Mouse (Mus musculus) midbrain, embryonic 12.5 days (tissue): Measurements from ENCODE around the gene Tcte2. TPM values are rescaled to one million over a fixed set of nuclear protein-coding genes. Genes with fewer than 3 reads are reported as not detected.

ENCODE experiments used
- ATAC-seq: fragments of 200-750 bp; cut with Nextera tagmentation; 2 replicates; pipeline ENCODE4 v1.8.0; 2017; ENCODE audit warnings: low read depth, moderate TSS enrichment, moderate library complexity; ENCODE audit not compliant: low FRiP score
- H3K27ac ChIP-seq: fragments of 300-500 bp; sonication (generic); replicated peaks from 2 replicates; pipeline ENCODE4 v1.5.1; 2016; ENCODE audit warnings: mild to moderate bottlenecking
- H3K27me3 ChIP-seq: fragments of 300-500 bp; sonication (generic); 2 replicates; pipeline ENCODE4 v1.6.1; 2016; ENCODE audit warnings: mild to moderate bottlenecking
- H3K36me3 ChIP-seq: fragments of 300-500 bp; sonication (generic); 2 replicates; pipeline ENCODE4 v1.6.1; 2016
- H3K4me1 ChIP-seq: fragments of 300-500 bp; sonication (generic); 2 replicates; pipeline ENCODE4 v1.6.1; 2016
- H3K4me2 ChIP-seq: fragments of 300-500 bp; sonication (generic); replicated peaks from 2 replicates; pipeline ENCODE4 v1.6.1; 2016; ENCODE audit warnings: mild to moderate bottlenecking, moderate library complexity
- H3K4me3 ChIP-seq: fragments of 300-500 bp; sonication (generic); 2 replicates; pipeline ENCODE4 v1.5.1; 2016; ENCODE audit warnings: mild to moderate bottlenecking
- H3K9ac ChIP-seq: fragments of 300-500 bp; sonication (generic); replicated peaks from 2 replicates; pipeline ENCODE4 v1.6.1; 2016; ENCODE audit warnings: mild to moderate bottlenecking, moderate library complexity
- H3K9me3 ChIP-seq: fragments of 300-500 bp; sonication (generic); 2 replicates; pipeline ENCODE4 v1.6.1; 2016; ENCODE audit warnings: mild to moderate bottlenecking
- WGBS: fragments of 180-500 bp; shearing (Covaris S2); methylation state at CpG from one replicate; pipeline ENCODE4 v1.1.7; 2016; 5-methylcytosine and 5-hydroxymethylcytosine counted together
- polyA plus RNA-seq: library from polyadenylated mRNA; unstranded; fragments of >200 nt; fragmentation: Nextera tagmentation; extraction: Ambion mirVana; gene quantifications from 2 replicates; pipeline ENCODE4 v1.2.1, GENCODE M21; 2016

The Tcte2 gene
- polyA plus RNA-seq, 1 experiment from 2014 or later = 16.6 TPM

GRCm38 (mm10) chr17:13763819-13764218 lies 2.2 kb upstream of the Tcte2 start:
- 87% methylated on average over 1 of the region's 1 CpGs for WGBS
- no peaks in the 10 kb centered on the region for H3K36me3 ChIP-seq
- no peak overlapping the region for H3K4me2 ChIP-seq
- no peak for ATAC-seq
- H3K4me3 ChIP-seq = no peak overlapping the region
- no peak overlapping the region for H3K27ac ChIP-seq
- H3K9me3 ChIP-seq = peaks cover under 1% of the 10 kb centered on the region; the same call in 1 of the 2 replicates
- H3K9ac ChIP-seq = no peak overlapping the region
- no peaks in the 10 kb centered on the region for H3K27me3 ChIP-seq
- H3K4me1 ChIP-seq = peaks cover 18% of the 10 kb centered on the region

GRCm38 (mm10) chr17:13760675-13761178 lies 898 bp downstream of the Tcte2 start:
- H3K27ac ChIP-seq = peak overlapping the region; percentile 98
- H3K4me3 ChIP-seq = peak overlapping the region; percentile 97
- no peaks in the 10 kb centered on the region for H3K27me3 ChIP-seq
- peak; percentile 59 for ATAC-seq
- peak overlapping the region; percentile 97 for H3K9ac ChIP-seq
- WGBS = 0% methylated on average over 42 of the region's 72 CpGs
- peaks cover 27% of the 10 kb centered on the region for H3K4me1 ChIP-seq
- H3K4me2 ChIP-seq = peak overlapping the region; percentile 97
- H3K9me3 ChIP-seq = no peaks in the 10 kb centered on the region
- no peaks in the 10 kb centered on the region for H3K36me3 ChIP-seq

GRCm38 (mm10) chr17:13759853-13760627 lies 1.6 kb downstream of the Tcte2 start, which contains the start of gene Afdn:
Afdn (plus strand) TSS chr17:13760539.
- WGBS = 0% methylated on average over 66 of the region's 108 CpGs
- ATAC-seq = peak; percentile 94
- Histone ChIP-seq H3K4me1 (peaks cover 24% of the 10 kb centered on the region), H3K27me3 (no peaks in the 10 kb centered on the region), H3K9me3 (no peaks in the 10 kb centered on the region), H3K27ac (peak within 1 kb of the TSS; percentile 98), H3K9ac (peak within 1 kb of the TSS; percentile 97), H3K4me3 (peak within 1 kb of the TSS; percentile 97), H3K36me3 (no peaks in the 10 kb centered on the region), H3K4me2 (peak within 1 kb of the TSS; percentile 97)

GRCm38 (mm10) chr17:13759156-13759852 lies 2.3 kb downstream of the Tcte2 start:
- Histone ChIP-seq H3K9ac (peak overlapping the region; percentile 91), H3K4me3 (peak overlapping the region; percentile 97), H3K27me3 (no peaks in the 10 kb centered on the region), H3K4me1 (peaks cover 24% of the 10 kb centered on the region), H3K4me2 (peak overlapping the region; percentile 65), H3K9me3 (no peaks in the 10 kb centered on the region), H3K36me3 (no peaks in the 10 kb centered on the region), H3K27ac (peak overlapping the region; percentile 98)
- WGBS = 7% methylated on average over 13 of the region's 13 CpGs
- ATAC-seq = no peak

DNA sequence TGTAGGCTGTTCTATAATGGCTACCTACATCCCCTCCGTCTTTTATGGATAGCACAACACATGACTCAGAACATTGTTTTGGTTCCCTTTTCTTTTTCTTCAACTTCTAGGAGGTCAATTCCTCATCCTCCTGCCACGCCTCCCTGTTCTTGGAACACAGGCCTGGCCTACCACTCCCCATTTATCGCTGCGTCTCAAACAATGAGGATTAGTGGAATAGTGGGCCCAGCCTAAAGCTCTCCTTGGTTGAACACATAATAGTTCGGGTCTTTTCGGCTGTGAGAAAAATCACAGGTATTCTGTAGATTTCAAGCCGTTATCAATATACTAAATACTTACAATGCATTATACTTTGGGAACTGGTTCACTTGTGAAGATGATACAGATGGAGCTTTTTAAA lies 3.0 kb downstream of the Tcte2 start:
- no peak for ATAC-seq
- 25% methylated on average over 7 of the region's 7 CpGs for WGBS
- Histone ChIP-seq H3K4me2 (peak overlapping the region; percentile 65), H3K27me3 (no peaks in the 10 kb centered on the region), H3K4me1 (peaks cover 24% of the 10 kb centered on the region), H3K9ac (peak overlapping the region; percentile 91), H3K4me3 (peak overlapping the region; percentile 97), H3K27ac (peak overlapping the region; percentile 98), H3K36me3 (no peaks in the 10 kb centered on the region), H3K9me3 (no peaks in the 10 kb centered on the region)

DNA sequence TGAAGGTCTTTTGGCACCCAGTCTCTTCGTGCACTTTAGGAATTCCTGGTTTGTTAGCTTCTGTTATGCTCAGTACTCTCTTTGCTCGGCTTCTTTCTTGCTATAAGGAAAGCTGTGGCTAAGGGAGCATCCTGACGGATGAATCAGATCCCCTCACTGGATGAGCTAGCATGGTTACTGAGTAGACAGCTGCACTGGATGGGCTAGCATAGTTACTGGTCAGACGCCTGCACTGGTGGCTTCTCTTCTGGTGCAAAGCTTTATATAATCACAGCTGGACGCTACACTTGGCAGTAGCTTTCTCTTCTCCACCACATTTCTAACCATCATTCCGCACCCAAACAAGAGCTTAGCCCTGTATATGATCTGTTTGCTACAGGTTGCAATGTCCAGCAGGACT lies 6.7 kb downstream of the Tcte2 start:
- no peak overlapping the region for H3K4me3 ChIP-seq
- no peaks in the 10 kb centered on the region for H3K9me3 ChIP-seq
- no peak overlapping the region for H3K4me2 ChIP-seq
- WGBS = 75% methylated on average over 6 of the region's 6 CpGs
- ATAC-seq = no peak
- H3K4me1 ChIP-seq = peaks cover 16% of the 10 kb centered on the region
- H3K27me3 ChIP-seq = no peaks in the 10 kb centered on the region
- no peak overlapping the region for H3K9ac ChIP-seq
- no peak overlapping the region for H3K27ac ChIP-seq
- no peaks in the 10 kb centered on the region for H3K36me3 ChIP-seq

GRCm38 (mm10) chr17:13753918-13754317 lies 7.7 kb downstream of the Tcte2 start:
- ATAC-seq = no peak

DNA sequence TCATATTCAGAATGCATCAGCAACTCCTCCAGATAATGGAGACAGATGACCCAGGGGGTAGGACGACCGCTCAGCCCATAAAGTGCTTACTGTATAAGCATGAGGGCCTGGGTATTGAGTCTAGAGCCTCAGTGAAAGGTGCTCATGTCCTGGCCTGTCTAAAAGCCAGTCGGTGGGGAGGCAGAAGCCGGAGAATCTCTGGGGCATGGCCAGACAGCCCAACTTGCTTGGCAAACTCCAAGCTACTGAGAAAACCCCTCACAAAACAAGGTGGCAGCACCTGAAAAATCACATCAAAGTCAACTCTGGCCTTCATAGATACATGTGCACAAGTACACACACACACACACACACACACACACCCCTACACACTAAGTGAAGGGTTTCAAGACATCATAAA lies 12.6 kb downstream of the Tcte2 start:
- Histone ChIP-seq H3K9ac (no peak overlapping the region), H3K4me1 (peaks cover 13% of the 10 kb centered on the region), H3K27me3 (no peaks in the 10 kb centered on the region), H3K36me3 (no peaks in the 10 kb centered on the region), H3K4me2 (no peak overlapping the region), H3K4me3 (no peak overlapping the region), H3K9me3 (no peaks in the 10 kb centered on the region), H3K27ac (no peak overlapping the region)
- no peak for ATAC-seq
- 93% methylated on average over 4 of the region's 4 CpGs for WGBS

More at GRCm38 (mm10) chr17:13753918-13754317, 7.7 kb downstream of the Tcte2 start:
- Histone ChIP-seq H3K9me3 (no peaks in the 10 kb centered on the region), H3K9ac (no peak overlapping the region), H3K4me3 (no peak overlapping the region), H3K36me3 (no peaks in the 10 kb centered on the region), H3K27me3 (no peaks in the 10 kb centered on the region), H3K4me1 (peaks cover 13% of the 10 kb centered on the region), H3K4me2 (no peak overlapping the region), H3K27ac (no peak overlapping the region)
- WGBS = 79% methylated on average over 4 of the region's 4 CpGs

- no peak overlapping the region for H3K27ac ChIP-seq
- H3K4me1 ChIP-seq = peaks cover 24% of the 10 kb centered on the region
- H3K9me3 ChIP-seq = no peaks in the 10 kb centered on the region
- no peak overlapping the region for H3K9ac ChIP-seq
- no peaks in the 10 kb centered on the region for H3K27me3 ChIP-seq
- no peak overlapping the region for H3K4me3 ChIP-seq
- ATAC-seq = no peak
- 88% methylated on average over 9 of the region's 9 CpGs for WGBS
- no peaks in the 10 kb centered on the region for H3K36me3 ChIP-seq
- H3K4me2 ChIP-seq = no peak overlapping the region
Measured at GRCm38 (mm10) chr17:13747681-13748080, 13.9 kb downstream of the Tcte2 start.

- Histone ChIP-seq H3K9ac (no peak overlapping the region), H3K4me3 (no peak overlapping the region), H3K4me1 (peaks cover 24% of the 10 kb centered on the region), H3K9me3 (no peaks in the 10 kb centered on the region), H3K27me3 (no peaks in the 10 kb centered on the region), H3K36me3 (no peaks in the 10 kb centered on the region), H3K27ac (no peak overlapping the region), H3K4me2 (no peak overlapping the region)
- no peak for ATAC-seq
- WGBS = 68% methylated on average over 6 of the region's 6 CpGs
Measured at GRCm38 (mm10) chr17:13746330-13746729, 15.3 kb downstream of the Tcte2 start.

GRCm38 (mm10) chr17:13745373-13745772 lies 16.3 kb downstream of the Tcte2 start:
- no peak overlapping the region for H3K4me2 ChIP-seq
- no peak overlapping the region for H3K9ac ChIP-seq
- H3K9me3 ChIP-seq = no peaks in the 10 kb centered on the region
- no peaks in the 10 kb centered on the region for H3K27me3 ChIP-seq
- H3K36me3 ChIP-seq = no peaks in the 10 kb centered on the region
- peaks cover 28% of the 10 kb centered on the region for H3K4me1 ChIP-seq
- no peak overlapping the region for H3K4me3 ChIP-seq
- 66% methylated on average over 2 of the region's 2 CpGs for WGBS
- ATAC-seq = no peak
- H3K27ac ChIP-seq = no peak overlapping the region

DNA sequence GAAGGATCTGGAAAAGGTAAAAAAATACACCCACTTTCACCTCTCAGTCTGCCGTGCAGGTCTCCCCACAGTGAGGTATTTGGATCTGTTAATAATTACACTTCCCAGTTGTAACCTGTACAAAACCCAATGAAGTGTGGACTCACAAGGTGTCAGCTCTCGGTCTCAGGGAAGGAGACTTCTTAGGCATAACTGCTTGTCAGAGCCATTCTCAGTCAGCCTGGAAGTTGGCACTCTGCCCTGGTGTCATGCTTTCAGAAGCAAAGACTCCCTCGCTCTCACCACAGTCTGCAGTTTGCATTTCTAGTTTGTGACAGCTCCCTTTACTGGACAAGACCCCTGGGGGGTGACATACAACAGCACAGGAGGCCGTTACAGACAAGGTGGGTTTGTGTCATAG lies 16.8 kb downstream of the Tcte2 start:
- H3K4me1 ChIP-seq = peaks cover 28% of the 10 kb centered on the region
- no peak overlapping the region for H3K27ac ChIP-seq
- no peak for ATAC-seq
- no peaks in the 10 kb centered on the region for H3K9me3 ChIP-seq
- H3K4me3 ChIP-seq = no peak overlapping the region
- H3K27me3 ChIP-seq = no peaks in the 10 kb centered on the region
- H3K9ac ChIP-seq = no peak overlapping the region
- 72% methylated on average over 4 of the region's 4 CpGs for WGBS
- no peaks in the 10 kb centered on the region for H3K36me3 ChIP-seq
- H3K4me2 ChIP-seq = no peak overlapping the region
